Mouse (Mus musculus): ENCODE data around the gene Olfr53. TPM values are rescaled to one million over a fixed set of nuclear protein-coding genes. Genes with fewer than 3 reads are reported as not detected.
"Not testable (repeated sequence)": the region's sequence is repeated elsewhere in the genome, so short reads cannot be mapped to it uniquely, and the experiment has no call there.

The Olfr53 gene
- not detected in 2 replicates for polyA plus RNA-seq (2014; fragmentation: Nextera tagmentation; extraction: Ambion mirVana)

DNA sequence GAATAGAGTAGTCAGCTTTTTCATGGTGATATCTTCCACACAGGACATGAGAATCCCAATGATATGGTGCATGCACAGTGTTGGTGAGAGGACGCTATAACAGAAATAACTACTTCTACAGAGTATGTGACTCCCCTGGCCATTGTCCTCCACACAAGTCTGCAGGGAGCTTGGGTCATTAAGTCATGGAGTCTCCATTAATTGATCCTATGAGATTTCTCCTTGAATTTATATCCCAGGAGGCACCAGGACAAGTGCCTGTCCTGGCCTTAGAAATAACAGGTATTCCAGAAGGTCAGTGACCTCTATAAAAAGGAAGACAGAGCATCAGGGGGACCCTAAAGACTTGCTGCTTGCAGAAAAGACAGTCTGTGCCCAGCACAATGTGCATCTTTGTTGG is at the start of gene Olfr53:
TSS of gene Olfr53 (plus strand) at position 301 of the 400 bp plus-strand sequence.
- H3K4me3 ChIP-seq (ENCODE audit: low read depth, low read length): no peak within 1 kb of the TSS
- H3K4me2 ChIP-seq (ENCODE audit: low read depth, low read length): no peak within 1 kb of the TSS
- no peaks in the 10 kb centered on the region for H3K9me3 ChIP-seq (ENCODE audit: control insufficient read depth, low read length)
- no peak within 1 kb of the TSS for H3K9ac ChIP-seq (ENCODE audit: low read depth, low read length)
- no peaks in the 10 kb centered on the region for H3K27me3 ChIP-seq (replicated peaks; ENCODE audit: control insufficient read depth, insufficient read depth, low read length)
- ATAC-seq (ENCODE audit: low read depth): no peak
- 70% methylated on average over 1 of the region's 1 CpGs for WGBS
- H3K36me3 ChIP-seq (ENCODE audit: control insufficient read depth, insufficient read depth, low read length): no peaks in the 10 kb centered on the region
- H3K4me1 ChIP-seq (ENCODE audit: control insufficient read depth, insufficient read depth, low read length): no peaks in the 10 kb centered on the region
- no peak within 1 kb of the TSS for H3K27ac ChIP-seq (replicated peaks; ENCODE audit: low read depth, low read length)
- no peak for DNase-seq (ENCODE audit: low spot score)

GRCm38 (mm10) chr7:140600969-140601368 is 45.3 kb upstream of the Olfr53 start, which contains the start of gene Olfr46:
Gene Olfr46, plus strand, starts transcription at chr7:140601269.
- H3K9me3 ChIP-seq (ENCODE audit: control insufficient read depth, low read length); ATAC-seq (ENCODE audit: low read depth); H3K4me3 ChIP-seq (ENCODE audit: low read depth, low read length); H3K4me2 ChIP-seq (ENCODE audit: low read depth, low read length); DNase-seq (ENCODE audit: low spot score); H3K27ac ChIP-seq (replicated peaks; ENCODE audit: low read depth, low read length); H3K9ac ChIP-seq (ENCODE audit: low read depth, low read length); H3K27me3 ChIP-seq (replicated peaks; ENCODE audit: control insufficient read depth, insufficient read depth, low read length); H3K36me3 ChIP-seq (ENCODE audit: control insufficient read depth, insufficient read depth, low read length); H3K4me1 ChIP-seq (ENCODE audit: control insufficient read depth, insufficient read depth, low read length): not testable (repeated sequence)
- 75% methylated on average over 2 of the region's 2 CpGs for WGBS

- not testable (repeated sequence) for H3K27ac ChIP-seq (replicated peaks; ENCODE audit: low read depth, low read length); H3K4me1 ChIP-seq (ENCODE audit: control insufficient read depth, insufficient read depth, low read length); H3K9me3 ChIP-seq (ENCODE audit: control insufficient read depth, low read length); H3K9ac ChIP-seq (ENCODE audit: low read depth, low read length); H3K27me3 ChIP-seq (replicated peaks; ENCODE audit: control insufficient read depth, insufficient read depth, low read length); H3K4me3 ChIP-seq (ENCODE audit: low read depth, low read length); DNase-seq (ENCODE audit: low spot score); H3K4me2 ChIP-seq (ENCODE audit: low read depth, low read length); H3K36me3 ChIP-seq (ENCODE audit: control insufficient read depth, insufficient read depth, low read length); ATAC-seq (ENCODE audit: low read depth)
- 82% methylated on average over 3 of the region's 3 CpGs for WGBS
These were observed 17.6 kb upstream of the Olfr53 start, which contains the start of gene Olfr61 for GRCm38 (mm10) chr7:140628670-140629069. Gene Olfr61, plus strand, starts transcription at chr7:140628970.

GRCm38 (mm10) chr7:140630559-140630958 is 15.7 kb upstream of the Olfr53 start:
- WGBS: 68% methylated on average over 1 of the region's 1 CpGs

DNA sequence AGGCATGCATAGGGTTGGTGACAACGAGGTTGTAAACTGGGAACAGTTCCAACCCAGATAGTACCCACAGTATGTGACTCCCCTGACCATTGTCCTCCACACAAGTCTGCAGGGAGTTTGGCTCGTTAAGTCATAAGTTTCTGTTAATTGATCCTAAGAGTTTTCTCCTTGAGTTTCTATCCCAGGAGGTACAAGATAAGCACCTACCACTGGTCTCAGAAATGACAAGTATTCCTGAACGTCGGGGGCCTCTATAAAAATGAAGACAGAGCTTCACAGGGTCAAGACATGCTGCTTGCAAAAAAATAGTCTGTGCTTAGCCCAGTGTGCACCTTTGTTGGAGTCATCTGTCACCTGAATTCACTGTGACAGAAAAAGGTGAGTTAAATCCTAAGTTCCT is 13.4 kb downstream of the Olfr53 start, which contains the start of gene Olfr539:
TSS of gene Olfr539 (plus strand) at position 301 of the 400 bp plus-strand sequence.
- DNase-seq (ENCODE audit: low spot score) (no peak), ATAC-seq (ENCODE audit: low read depth) (no peak)
- Histone ChIP-seq H3K27me3 (replicated peaks; ENCODE audit: control insufficient read depth, insufficient read depth, low read length) (no peaks in the 10 kb centered on the region), H3K9ac (ENCODE audit: low read depth, low read length) (no peak within 1 kb of the TSS), H3K4me3 (ENCODE audit: low read depth, low read length) (no peak within 1 kb of the TSS), H3K9me3 (ENCODE audit: control insufficient read depth, low read length) (no peaks in the 10 kb centered on the region), H3K4me1 (ENCODE audit: control insufficient read depth, insufficient read depth, low read length) (no peaks in the 10 kb centered on the region), H3K27ac (replicated peaks; ENCODE audit: low read depth, low read length) (no peak within 1 kb of the TSS), H3K4me2 (ENCODE audit: low read depth, low read length) (no peak within 1 kb of the TSS), H3K36me3 (ENCODE audit: control insufficient read depth, insufficient read depth, low read length) (no peaks in the 10 kb centered on the region)
- 66% methylated on average over 4 of the region's 4 CpGs for WGBS

More at GRCm38 (mm10) chr7:140630559-140630958, 15.7 kb upstream of the Olfr53 start:
- no peaks in the 10 kb centered on the region for H3K4me1 ChIP-seq (ENCODE audit: control insufficient read depth, insufficient read depth, low read length)
- H3K9me3 ChIP-seq (ENCODE audit: control insufficient read depth, low read length): no peaks in the 10 kb centered on the region
- H3K9ac ChIP-seq (ENCODE audit: low read depth, low read length): no peak overlapping the region
- no peak overlapping the region for H3K4me3 ChIP-seq (ENCODE audit: low read depth, low read length)
- no peaks in the 10 kb centered on the region for H3K27me3 ChIP-seq (replicated peaks; ENCODE audit: control insufficient read depth, insufficient read depth, low read length)
- H3K4me2 ChIP-seq (ENCODE audit: low read depth, low read length): no peak overlapping the region
- ATAC-seq (ENCODE audit: low read depth): no peak
- no peaks in the 10 kb centered on the region for H3K36me3 ChIP-seq (ENCODE audit: control insufficient read depth, insufficient read depth, low read length)
- DNase-seq (ENCODE audit: low spot score): no peak
- no peak overlapping the region for H3K27ac ChIP-seq (replicated peaks; ENCODE audit: low read depth, low read length)

DNA sequence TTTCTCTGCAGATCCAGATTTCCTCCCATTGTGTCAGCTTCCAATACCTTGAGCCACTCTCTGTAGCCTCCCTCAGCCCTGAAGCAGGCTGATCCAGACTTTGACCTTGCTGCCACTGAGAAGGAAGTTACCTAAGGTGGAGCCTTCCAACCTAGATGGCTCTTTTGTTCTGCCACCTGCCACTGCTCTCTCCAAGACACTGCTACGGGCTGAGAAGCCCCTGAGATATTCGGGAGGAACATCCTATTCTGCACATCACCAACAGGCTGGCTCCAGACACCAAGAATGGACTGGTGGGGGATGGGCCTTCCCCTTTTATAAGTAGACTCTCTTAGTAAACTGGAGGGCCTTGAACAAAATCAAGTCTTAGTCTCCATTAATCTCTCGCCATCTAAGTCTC is 24.4 kb downstream of the Olfr53 start:
- not testable (repeated sequence) for H3K4me3 ChIP-seq (ENCODE audit: low read depth, low read length); H3K9me3 ChIP-seq (ENCODE audit: control insufficient read depth, low read length); H3K36me3 ChIP-seq (ENCODE audit: control insufficient read depth, insufficient read depth, low read length); H3K9ac ChIP-seq (ENCODE audit: low read depth, low read length); H3K4me2 ChIP-seq (ENCODE audit: low read depth, low read length); ATAC-seq (ENCODE audit: low read depth); H3K27ac ChIP-seq (replicated peaks; ENCODE audit: low read depth, low read length); H3K4me1 ChIP-seq (ENCODE audit: control insufficient read depth, insufficient read depth, low read length); H3K27me3 ChIP-seq (replicated peaks; ENCODE audit: control insufficient read depth, insufficient read depth, low read length); DNase-seq (ENCODE audit: low spot score)
- WGBS: 80% methylated on average over 3 of the region's 3 CpGs

DNA sequence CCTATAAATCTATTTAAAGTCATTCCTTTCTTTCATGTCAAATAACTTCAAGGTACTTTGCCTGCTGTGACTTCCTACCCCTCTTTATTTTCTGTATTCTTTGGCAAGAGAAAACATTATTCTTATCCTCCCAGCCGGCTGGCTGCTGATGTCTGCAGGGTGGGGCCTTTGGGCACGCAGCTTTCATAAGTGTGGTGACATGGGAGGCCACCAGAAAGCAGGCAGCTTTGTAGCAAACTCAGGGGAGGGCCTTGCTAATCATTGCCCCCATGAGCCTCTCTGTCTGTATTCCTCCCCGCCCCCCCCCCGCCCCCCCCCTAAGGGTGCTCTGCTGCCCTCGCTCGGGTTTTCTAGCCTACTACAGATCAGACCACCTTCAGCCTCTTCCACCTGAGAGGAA is 29.6 kb downstream of the Olfr53 start:
- Histone ChIP-seq H3K9me3 (ENCODE audit: control insufficient read depth, low read length) (peaks cover 3% of the 10 kb centered on the region; the same call in 1 of the 2 replicates), H3K9ac (ENCODE audit: low read depth, low read length) (no peak overlapping the region), H3K27me3 (replicated peaks; ENCODE audit: control insufficient read depth, insufficient read depth, low read length) (no peaks in the 10 kb centered on the region), H3K4me2 (ENCODE audit: low read depth, low read length) (no peak overlapping the region), H3K36me3 (ENCODE audit: control insufficient read depth, insufficient read depth, low read length) (no peaks in the 10 kb centered on the region), H3K4me1 (ENCODE audit: control insufficient read depth, insufficient read depth, low read length) (no peaks in the 10 kb centered on the region), H3K27ac (replicated peaks; ENCODE audit: low read depth, low read length) (no peak overlapping the region), H3K4me3 (ENCODE audit: low read depth, low read length) (no peak overlapping the region)
- DNase-seq (ENCODE audit: low spot score): peak; percentile 8
- ATAC-seq (ENCODE audit: low read depth): no peak
- 2% methylated on average over 4 of the region's 6 CpGs for WGBS

- H3K4me1 ChIP-seq (ENCODE audit: control insufficient read depth, insufficient read depth, low read length); H3K4me3 ChIP-seq (ENCODE audit: low read depth, low read length); H3K9ac ChIP-seq (ENCODE audit: low read depth, low read length); DNase-seq (ENCODE audit: low spot score); H3K27me3 ChIP-seq (replicated peaks; ENCODE audit: control insufficient read depth, insufficient read depth, low read length); H3K36me3 ChIP-seq (ENCODE audit: control insufficient read depth, insufficient read depth, low read length); H3K9me3 ChIP-seq (ENCODE audit: control insufficient read depth, low read length); H3K27ac ChIP-seq (replicated peaks; ENCODE audit: low read depth, low read length); ATAC-seq (ENCODE audit: low read depth); H3K4me2 ChIP-seq (ENCODE audit: low read depth, low read length): not testable (repeated sequence)
- WGBS: 64% methylated on average over 4 of the region's 4 CpGs
These were observed 33.3 kb downstream of the Olfr53 start for GRCm38 (mm10) chr7:140679591-140679990.

- Histone ChIP-seq H3K36me3 (ENCODE audit: control insufficient read depth, insufficient read depth, low read length) (no peaks in the 10 kb centered on the region), H3K27me3 (replicated peaks; ENCODE audit: control insufficient read depth, insufficient read depth, low read length) (no peaks in the 10 kb centered on the region), H3K4me2 (ENCODE audit: low read depth, low read length) (no peak within 1 kb of the TSS), H3K4me3 (ENCODE audit: low read depth, low read length) (no peak within 1 kb of the TSS), H3K27ac (replicated peaks; ENCODE audit: low read depth, low read length) (no peak within 1 kb of the TSS), H3K9me3 (ENCODE audit: control insufficient read depth, low read length) (no peaks in the 10 kb centered on the region), H3K9ac (ENCODE audit: low read depth, low read length) (no peak within 1 kb of the TSS), H3K4me1 (ENCODE audit: control insufficient read depth, insufficient read depth, low read length) (no peaks in the 10 kb centered on the region)
- ATAC-seq (ENCODE audit: low read depth) (no peak), DNase-seq (ENCODE audit: low spot score) (no peak)
- 95% methylated on average over 1 of the region's 1 CpGs for WGBS
These were observed 35.4 kb downstream of the Olfr53 start, which contains the start of gene Olfr45 for GRCm38 (mm10) chr7:140681651-140682050. Gene Olfr45, plus strand, starts transcription at chr7:140681951.

All from embryonic facial prominence, embryonic 14.5 days (tissue).